Mouse (Mus musculus) small intestine, adult 2 months (tissue): ENCODE data around the gene Pou6f2.

Experiments
- CTCF ChIP-seq: fragments of 200-500 bp; IDR thresholded peaks from 2 replicates; pipeline ENCODE4 v1.5.1; 2012; ENCODE audit warnings: low read depth, mild to moderate bottlenecking, control low read depth, inconsistent platforms, low read length, moderate library complexity, mixed read lengths; ENCODE audit not compliant: insufficient replicate concordance, insufficient read length; ENCODE audit errors: extremely low read depth
- POLR2A ChIP-seq: fragments of 200-500 bp; IDR thresholded peaks from 2 replicates; pipeline ENCODE4 v1.6.1; 2012; ENCODE audit warnings: low read depth, mild to moderate bottlenecking, control low read depth, inconsistent platforms, low read length, moderate library complexity

- TF ChIP-seq CTCF (no peak), POLR2A (no peak)
Measured at GRCm38 (mm10) chr13:18299966-18300365, 97.5 kb downstream of the Pou6f2 start.
